Mouse (Mus musculus): ENCODE data around the gene Fam163b.

DNA sequence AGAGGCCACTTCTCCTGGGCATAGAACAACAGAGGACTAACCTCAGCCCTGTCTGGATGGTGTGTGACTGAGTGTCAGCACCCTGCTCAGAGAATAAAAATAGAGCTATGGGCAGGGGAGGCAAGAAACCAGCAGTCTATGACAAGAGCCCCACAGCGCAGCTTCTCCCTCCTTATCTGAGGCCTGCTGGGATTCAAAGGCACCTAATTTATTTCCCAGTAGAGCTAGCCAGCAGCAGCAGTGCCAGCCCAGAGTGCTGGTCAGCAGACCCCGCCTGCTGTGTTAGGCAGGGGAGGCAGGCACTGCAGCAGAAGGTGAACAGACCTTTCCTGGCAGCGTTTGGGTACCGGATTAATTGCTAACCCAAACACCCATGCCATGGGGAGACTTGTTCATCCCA, 39.6 kb upstream of the Fam163b start:
- no peak for TF ChIP-seq CTCF (IDR thresholded peaks at IDR 0.05; ENCODE audit: low read depth, low read length)
- TF ChIP-seq POLR2A (IDR thresholded peaks at IDR 0.05; ENCODE audit: borderline replicate concordance, low read depth, low read length), result no peak
